Comparison of ENCODE assay signal across 34 mouse cellular contexts in the genomic region with DNA sequence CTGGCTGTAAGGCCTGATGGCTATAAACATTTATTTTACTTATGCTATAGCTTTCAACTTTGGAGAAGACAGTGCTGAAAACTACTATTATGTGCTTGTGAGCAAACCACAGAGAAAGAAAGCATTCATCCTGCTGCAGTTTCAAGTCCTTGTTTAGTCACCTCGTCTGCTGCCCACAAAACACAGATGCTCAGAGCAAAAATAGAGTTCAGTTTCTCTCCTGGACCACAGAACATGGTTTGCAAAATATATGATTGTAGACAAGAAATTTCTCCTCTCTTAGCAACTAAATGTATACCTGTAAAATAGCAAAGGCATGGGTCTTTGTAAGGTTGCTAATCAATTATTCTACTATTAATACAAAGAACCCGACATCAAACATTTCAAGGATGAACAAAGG.
A peak's percentile ranks its signal among the peaks of the same experiment; 100 is the strongest.
DNase-seq lines count a peak whose midpoint lies in the region; ATAC-seq and TF ChIP-seq lines count a peak whose summit lies in the region.
"Had no signal": no experiment of that assay in that cellular context is flagged by ENCODE, and none has a peak within 500 bp of the region (broad histone marks: within the 10 kb centered on the region; RNA-seq: fewer than 3 reads in every experiment).

No protein-coding gene starts in this region.

- in situ Hi-C loops in CH12.LX (cut with MboI; ENCODE audit: low pct_ligation_motif_present, low pct_unique_long_range_greater_than_20kb, low sequenced_read_pairs), result no loop called here

- no peak overlapping the region for H3K4me3 ChIP-seq in CH12.LX (replicated peaks in 1 of 3; ENCODE audit: low read depth in 2 of 3, low read length in 2 of 3, poor library complexity in 1 of 3)
- H3K4me3 ChIP-seq in liver, embryonic 12.5 days, result no peak overlapping the region
- H3K4me3 ChIP-seq: embryonic facial prominence, embryonic 10.5 days; embryonic facial prominence, embryonic 15.5 days; forebrain, embryonic 12.5 days; heart, embryonic 13.5 days; kidney, embryonic 15.5 days; liver, embryonic 13.5 days; megakaryocyte, embryonic 14.5 days; midbrain, embryonic 12.5 days; myocyte; neural tube, embryonic 12.5 days had no signal

- H3K36me3 ChIP-seq in CH12.LX (replicated peaks in 1 of 2; ENCODE audit: control insufficient read depth in 1 of 2, insufficient read depth in 1 of 2, low read length in 1 of 2), result no peaks in the 10 kb centered on the region
- no peaks in the 10 kb centered on the region for H3K36me3 ChIP-seq in liver, embryonic 12.5 days
- H3K36me3 ChIP-seq: embryonic facial prominence, embryonic 10.5 days; embryonic facial prominence, embryonic 15.5 days; forebrain, embryonic 12.5 days; heart, embryonic 13.5 days; kidney, embryonic 15.5 days; liver, embryonic 13.5 days; midbrain, embryonic 12.5 days; neural tube, embryonic 12.5 days had no signal

- H3K79me2 ChIP-seq in CH12.LX (replicated peaks; ENCODE audit: control insufficient read depth, extremely low read depth, insufficient read depth, poor library complexity, severe bottlenecking), result no peaks in the 10 kb centered on the region

- dilution Hi-C loops in CH12.LX (cut with MboI; ENCODE audit: extremely low pct_ligation_motif_present, extremely low pct_unique_long_range_greater_than_20kb, low sequenced_read_pairs), result no loop called here

- no peaks in the 10 kb centered on the region for H3K9me3 ChIP-seq in CH12.LX (replicated peaks; ENCODE audit: low read length)
- no peaks in the 10 kb centered on the region for H3K9me3 ChIP-seq in liver, embryonic 12.5 days (replicated peaks)
- H3K9me3 ChIP-seq: embryonic facial prominence, embryonic 10.5 days; embryonic facial prominence, embryonic 15.5 days; forebrain, embryonic 12.5 days; heart, embryonic 13.5 days; kidney, embryonic 15.5 days; liver, embryonic 13.5 days; megakaryocyte, embryonic 14.5 days; midbrain, embryonic 12.5 days; neural tube, embryonic 12.5 days had no signal

- no peak for TF ChIP-seq EP300 in CH12.LX (IDR thresholded peaks at IDR 0.05; ENCODE audit: low read length)

- WGBS in liver, embryonic 12.5 days (ENCODE audit: insufficient replicate concordance), result 74% methylated on average over 2 of the region's 2 CpGs

- H3K27me3 ChIP-seq in CH12.LX (replicated peaks), result no peaks in the 10 kb centered on the region
- no peaks in the 10 kb centered on the region for H3K27me3 ChIP-seq in liver, embryonic 12.5 days (replicated peaks)
- H3K27me3 ChIP-seq: embryonic facial prominence, embryonic 15.5 days; forebrain, embryonic 12.5 days; heart, embryonic 13.5 days; kidney, embryonic 15.5 days; liver, embryonic 13.5 days; megakaryocyte, embryonic 14.5 days; midbrain, embryonic 12.5 days; neural tube, embryonic 12.5 days had no signal

- H3K27ac ChIP-seq in CH12.LX (ENCODE audit: insufficient read depth, low read depth), result no peak overlapping the region
- no peak overlapping the region for H3K27ac ChIP-seq in liver, embryonic 12.5 days
- H3K27ac ChIP-seq: embryonic facial prominence, embryonic 10.5 days; embryonic facial prominence, embryonic 15.5 days; forebrain, embryonic 12.5 days; heart, embryonic 13.5 days; hindbrain, embryonic 14.5 days; kidney, embryonic 15.5 days; liver, embryonic 13.5 days; midbrain, embryonic 12.5 days; neural tube, embryonic 12.5 days had no signal

- H3K4me1 ChIP-seq in CH12.LX (ENCODE audit: control insufficient read depth in 1 of 2, insufficient read depth in 2 of 2), result peaks cover 0 to 5% of the 10 kb centered on the region in 2 experiments; a peak in 2 of 4 replicates
- H3K4me1 ChIP-seq in liver, embryonic 12.5 days, result no peaks in the 10 kb centered on the region
- H3K4me1 ChIP-seq: embryonic facial prominence, embryonic 10.5 days; embryonic facial prominence, embryonic 15.5 days; forebrain, embryonic 12.5 days; heart, embryonic 13.5 days; kidney, embryonic 15.5 days; liver, embryonic 13.5 days; megakaryocyte, embryonic 14.5 days; midbrain, embryonic 12.5 days; neural tube, embryonic 12.5 days had no signal

- H3K9ac ChIP-seq in CH12.LX (ENCODE audit: insufficient read depth, low read depth), result no peak overlapping the region
- no peak overlapping the region for H3K9ac ChIP-seq in liver, embryonic 12.5 days
- H3K9ac ChIP-seq: embryonic facial prominence, embryonic 15.5 days; forebrain, embryonic 12.5 days; forebrain, postnatal 0 days; heart, embryonic 13.5 days; hindbrain, embryonic 14.5 days; kidney, embryonic 15.5 days; liver, embryonic 13.5 days; midbrain, embryonic 12.5 days; neural tube, embryonic 12.5 days had no signal

- peak; percentile 6 to 52 for DNase-seq in frontal cortex, postnatal 36 days (ENCODE audit: low spot score in 2 of 2)
- DNase-seq in frontal cortex, postnatal 25 days (ENCODE audit: low spot score in 2 of 2), result no peak
- peak; percentile 51 for DNase-seq in right cerebral cortex, adult 18-20 months
- DNase-seq in right cerebral cortex, postnatal 10 days (ENCODE audit: low spot score in 2 of 2), result no peak
- peak; percentile 8 for DNase-seq in CH12.LX (ENCODE audit: extremely low read depth)
- peak; percentile 5 to 45 for DNase-seq in right cerebral cortex, postnatal 36 days (ENCODE audit: low spot score in 2 of 2)
- no peak for DNase-seq in thymus, postnatal 0 days (ENCODE audit: low spot score)
- DNase-seq: adrenal gland, adult 2 months; adrenal gland, postnatal 36 days; B cell, adult 2 months; cerebellum, adult 2 months; cerebellum, postnatal 14 days; forebrain, postnatal 0 days; gastrocnemius, postnatal 10 days; heart, postnatal 10 days; kidney, postnatal 25 days; liver, embryonic 13.5 days; lung, adult 18-20 months; lung, postnatal 4 days; thymus, postnatal 25 days had no signal

- TF ChIP-seq CTCF in CH12.LX (conservative IDR thresholded peaks at IDR 0.05 in 1 of 2, IDR thresholded peaks at IDR 0.05 in 1 of 2; ENCODE audit: low read depth in 2 of 2, low read length in 2 of 2), result no peak

- TF ChIP-seq POLR2A in CH12.LX (IDR thresholded peaks at IDR 0.05; ENCODE audit: low read depth, low read length), result no peak

- no peak for TF ChIP-seq RAD21 in CH12.LX (IDR thresholded peaks at IDR 0.05; ENCODE audit: low read depth, low read length)

- H3K4me2 ChIP-seq in CH12.LX (ENCODE audit: insufficient read depth, low read depth, poor library complexity, severe bottlenecking), result no peak overlapping the region
- H3K4me2 ChIP-seq in liver, embryonic 12.5 days, result no peak overlapping the region
- H3K4me2 ChIP-seq: embryonic facial prominence, embryonic 15.5 days; forebrain, embryonic 12.5 days; heart, embryonic 13.5 days; hindbrain, embryonic 14.5 days; kidney, embryonic 15.5 days; liver, embryonic 13.5 days; midbrain, embryonic 12.5 days; neural tube, embryonic 12.5 days had no signal

- no peak for ATAC-seq in liver, embryonic 12.5 days
- ATAC-seq: activated CD4-positive, CD25-positive, alpha-beta regulatory T cell, adult 4 months; forebrain, postnatal 0 days; intestine, postnatal 0 days; lung, postnatal 0 days had no signal

TF ChIP-seq in CH12.LX, 34 proteins besides CTCF, POLR2A, EP300 and RAD21:
- TF ChIP-seq E2F4 (IDR thresholded peaks at IDR 0.05; ENCODE audit: insufficient replicate concordance, low read depth, low read length) (no peak), USF1 (IDR thresholded peaks at IDR 0.05; ENCODE audit: low read depth, low read length) (no peak), JUN (IDR thresholded peaks at IDR 0.05; ENCODE audit: insufficient read depth, low read depth, low read length) (no peak), ZNF384 (IDR thresholded peaks at IDR 0.05; ENCODE audit: low read depth, low read length) (no peak), GABPA (IDR thresholded peaks at IDR 0.05; ENCODE audit: insufficient replicate concordance, low read depth, low read length) (no peak), UBTF (IDR thresholded peaks at IDR 0.05; ENCODE audit: low read depth, low read length) (no peak), ZMIZ1 (IDR thresholded peaks at IDR 0.05; ENCODE audit: low read depth, low read length) (no peak), MAFK (IDR thresholded peaks at IDR 0.05; ENCODE audit: insufficient replicate concordance, low read length) (no peak), USF2 (conservative IDR thresholded peaks at IDR 0.05; ENCODE audit: low read depth, low read length) (no peak), BHLHE40 (IDR thresholded peaks at IDR 0.05; ENCODE audit: low read depth, low read length) (no peak), NRF1 (IDR thresholded peaks at IDR 0.05; ENCODE audit: low read depth, low read length) (no peak), TBP (conservative IDR thresholded peaks at IDR 0.05; ENCODE audit: low read depth, low read length) (no peak), TCF12 (IDR thresholded peaks at IDR 0.05; ENCODE audit: low read depth, low read length) (no peak), MAZ (IDR thresholded peaks at IDR 0.05; ENCODE audit: low read depth, low read length) (no peak), RCOR1 (conservative IDR thresholded peaks at IDR 0.05; ENCODE audit: low read depth, low read length) (no peak)

Comparison
In these comparisons a context has a peak if more than half of its experiments do, and no peak if none do; other contexts are left out.
1. DNase-seq: peak in frontal cortex, postnatal 36 days (2 of 2), right cerebral cortex, adult 18-20 months (single experiment), CH12.LX (single experiment) and right cerebral cortex, postnatal 36 days (2 of 2); none in frontal cortex, postnatal 25 days (0 of 2), right cerebral cortex, postnatal 10 days (0 of 2) and thymus, postnatal 0 days (single experiment).